Mouse (Mus musculus) testis, adult 2 months (tissue): Measurements from ENCODE around the gene Olfr228.

ENCODE experiments used
- CTCF ChIP-seq: fragments of 200-500 bp; IDR thresholded peaks from 2 replicates; pipeline ENCODE4 v1.5.1; 2012; ENCODE audit warnings: low read depth, mild to moderate bottlenecking, inconsistent platforms, low read length, moderate library complexity; ENCODE audit not compliant: control insufficient read depth, insufficient read depth, insufficient replicate concordance
- POLR2A ChIP-seq: fragments of 200-500 bp; IDR thresholded peaks from 2 replicates; pipeline ENCODE4 v1.6.1; 2012; ENCODE audit warnings: low read depth, mild to moderate bottlenecking, inconsistent platforms, low read length, moderate library complexity; ENCODE audit not compliant: control insufficient read depth

DNA sequence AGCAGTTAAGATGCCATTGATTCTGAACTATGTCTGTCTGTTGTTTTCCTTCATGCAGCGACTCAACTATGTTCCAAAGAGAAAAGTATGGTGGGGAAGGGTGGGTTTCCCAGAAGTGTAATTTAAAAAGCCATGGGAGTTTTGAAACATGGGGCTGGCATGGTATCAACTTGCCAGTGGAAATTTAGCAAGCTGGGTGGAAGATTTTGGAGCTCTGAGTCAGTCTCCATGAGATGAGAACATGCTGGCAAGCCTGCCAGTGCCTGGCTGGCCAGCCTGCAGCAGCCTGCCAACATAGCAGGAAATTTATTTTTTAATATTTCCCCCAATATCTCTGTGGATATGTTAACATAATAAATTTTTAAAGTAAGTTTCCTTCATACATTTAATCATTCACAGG is 43.8 kb upstream of the Olfr228 start:
- no peak for TF ChIP-seq CTCF
- no peak for TF ChIP-seq POLR2A
